Mouse (Mus musculus) frontal cortex, postnatal 10 days (tissue): ENCODE measurements around the gene Prdx5.

Experiments
- DNase-seq, 2 experiments: peaks; one replicate each; pipeline ENCODE4 v3.0.0; 2022; ENCODE audit warnings: low spot score in 2 of 2, mixed read lengths in 1 of 2

Prdx5 gene

GRCm38 (mm10) chr19:6937541-6938465, 27.9 kb upstream of the Prdx5 start:
- DNase-seq, result no peak

- no peak for DNase-seq
Measured at GRCm38 (mm10) chr19:6936299-6936698, 26.4 kb upstream of the Prdx5 start.

- no peak for DNase-seq
Measured at GRCm38 (mm10) chr19:6934195-6934977, 24.5 kb upstream of the Prdx5 start, which contains the start of gene Kcnk4. TSS of gene Kcnk4 (minus strand) at chr19:6934515.

GRCm38 (mm10) chr19:6933436-6934194, 23.7 kb upstream of the Prdx5 start:
- DNase-seq, result no peak

GRCm38 (mm10) chr19:6933102-6933435, 23.2 kb upstream of the Prdx5 start:
- DNase-seq, result no peak

GRCm38 (mm10) chr19:6932018-6932417, 22.1 kb upstream of the Prdx5 start:
- DNase-seq, result no peak

GRCm38 (mm10) chr19:6931002-6931401, 21.1 kb upstream of the Prdx5 start:
- no peak for DNase-seq

GRCm38 (mm10) chr19:6928080-6928479, 18.2 kb upstream of the Prdx5 start:
- DNase-seq, result no peak

- DNase-seq, result no peak
Measured at GRCm38 (mm10) chr19:6926559-6927255, 16.8 kb upstream of the Prdx5 start.

- DNase-seq, result no peak
Measured at GRCm38 (mm10) chr19:6925611-6926329, 15.9 kb upstream of the Prdx5 start.

- no peak for DNase-seq
Measured at GRCm38 (mm10) chr19:6925307-6925573, 15.3 kb upstream of the Prdx5 start, which contains the start of gene Catsperz. TSS of gene Catsperz (minus strand) at chr19:6925380.

- peak; percentile 69 to 80 for DNase-seq
Measured at GRCm38 (mm10) chr19:6924461-6925306, 14.8 kb upstream of the Prdx5 start.

GRCm38 (mm10) chr19:6922901-6923735, 13.2 kb upstream of the Prdx5 start:
- no peak for DNase-seq

- DNase-seq, result peak; percentile 100
Measured at GRCm38 (mm10) chr19:6921647-6922567, 12.0 kb upstream of the Prdx5 start, which contains the start of gene Esrra. TSS of gene Esrra (minus strand) at chr19:6921813.

- DNase-seq, result peak; percentile 59 to 72
Measured at GRCm38 (mm10) chr19:6920741-6921636, 11.1 kb upstream of the Prdx5 start.

- peak in 1 of 2 experiments; percentile 47 for DNase-seq
Measured at GRCm38 (mm10) chr19:6919876-6920740, 10.2 kb upstream of the Prdx5 start.
